ENCODE assay signal across 29 mouse cellular contexts in the genomic region with DNA sequence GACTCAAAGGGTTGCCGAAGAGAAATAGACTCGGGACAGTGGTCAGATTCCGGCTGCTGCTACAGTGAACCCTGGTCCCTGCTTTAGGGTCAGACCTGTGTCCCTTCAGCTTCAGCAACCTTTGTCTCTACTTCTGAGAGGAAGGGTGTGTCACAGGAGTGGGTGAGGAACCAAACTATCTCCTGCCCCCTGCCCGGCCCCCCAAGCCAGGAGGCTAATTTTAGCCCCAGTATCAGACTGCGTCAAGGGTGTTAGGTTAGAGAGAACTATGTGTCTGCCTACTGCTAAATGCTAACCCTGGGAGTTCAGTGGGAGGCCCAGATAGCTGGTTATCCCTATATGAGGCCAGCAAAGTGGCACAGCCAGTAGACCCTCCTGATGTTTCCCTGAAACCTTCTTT. TPM values are rescaled to one million over a fixed set of nuclear protein-coding genes. Genes with fewer than 3 reads are reported as not detected.
"Had no signal": no experiment of that assay in that cellular context is flagged by ENCODE, and none has a peak within 500 bp of the region (broad histone marks: within the 10 kb centered on the region; RNA-seq: fewer than 3 reads in every experiment).

No protein-coding gene starts in this region.

- H3K9me3 ChIP-seq: limb, embryonic 10.5 days; limb, embryonic 13.5 days; liver, embryonic 12.5 days; liver, embryonic 15.5 days; lung, embryonic 15.5 days; megakaryocyte, embryonic 14.5 days; midbrain, embryonic 10.5 days; midbrain, embryonic 13.5 days; neural tube, embryonic 13.5 days; stomach, embryonic 15.5 days had no signal

- H3K36me3 ChIP-seq: limb, embryonic 10.5 days; limb, embryonic 13.5 days; liver, embryonic 12.5 days; liver, embryonic 15.5 days; lung, embryonic 15.5 days; midbrain, embryonic 10.5 days; midbrain, embryonic 13.5 days; neural tube, embryonic 13.5 days; stomach, embryonic 15.5 days had no signal

- H3K4me3 ChIP-seq: layer of hippocampus, adult 2 months; limb, embryonic 10.5 days; limb, embryonic 13.5 days; liver, embryonic 12.5 days; liver, embryonic 15.5 days; lung, embryonic 15.5 days; megakaryocyte, embryonic 14.5 days; midbrain, embryonic 10.5 days; midbrain, embryonic 13.5 days; myocyte; neural tube, embryonic 13.5 days; stomach, embryonic 15.5 days had no signal

- H3K27me3 ChIP-seq: lung, embryonic 15.5 days; stomach, embryonic 15.5 days had no signal

- DNase-seq: kidney, postnatal 25 days; layer of hippocampus, adult 9-11 months; liver; lung, adult 18-20 months; lung, postnatal 10 days; lung, postnatal 36 days; retina, postnatal 1 day; right cerebral cortex, postnatal 25 days; spleen, adult 18-20 months; thymus, postnatal 25 days had no signal

- ATAC-seq: liver, embryonic 12.5 days; midbrain, embryonic 13.5 days; midbrain, embryonic 16.5 days had no signal

- H3K4me1 ChIP-seq: liver, embryonic 12.5 days; liver, embryonic 15.5 days; lung, embryonic 15.5 days had no signal

- H3K4me2 ChIP-seq: limb, embryonic 13.5 days; liver, embryonic 12.5 days; liver, embryonic 15.5 days; lung, embryonic 15.5 days; midbrain, embryonic 13.5 days; neural tube, embryonic 13.5 days; stomach, embryonic 15.5 days had no signal

- H3K9ac ChIP-seq: limb, embryonic 13.5 days; liver, embryonic 12.5 days; liver, embryonic 15.5 days; lung, embryonic 15.5 days; midbrain, embryonic 13.5 days; neural tube, embryonic 13.5 days; stomach, embryonic 15.5 days had no signal

- H3K27ac ChIP-seq: kidney, postnatal 0 days; layer of hippocampus, adult 2 months; limb, embryonic 10.5 days; limb, embryonic 13.5 days; liver, embryonic 12.5 days; liver, embryonic 15.5 days; lung, embryonic 15.5 days; midbrain, embryonic 10.5 days; midbrain, embryonic 13.5 days; neural tube, embryonic 13.5 days; stomach, embryonic 15.5 days had no signal

RNA-seq across cellular contexts. Expression of a gene that starts 29.3 kb away (rescaled TPM):
- total RNA-seq: layer of hippocampus, adult 2 months; layer of hippocampus, postnatal 25 days; left cerebral cortex, adult 18-20 months; left cerebral cortex, postnatal 25 days; monocyte, adult 5-6 weeks; neutrophil, adult 5-6 weeks had no signal
- polyA plus RNA-seq: liver, embryonic 12.5 days; midbrain, embryonic 10.5 days; midbrain, embryonic 13.5 days; midbrain, embryonic 16.5 days; neural tube, embryonic 13.5 days had no signal

RNA-seq across cellular contexts. Expression of a gene that starts 29.7 kb away (rescaled TPM):
- total RNA-seq: monocyte, adult 5-6 weeks; neutrophil, adult 5-6 weeks had no signal

RNA-seq across cellular contexts. Expression of a gene that starts 38.9 kb away (rescaled TPM):
- total RNA-seq: monocyte, adult 5-6 weeks; neutrophil, adult 5-6 weeks had no signal
